Mouse (Mus musculus) G1E (cell line): ENCODE results near the gene Ccdc141. TPM values are rescaled to one million over a fixed set of nuclear protein-coding genes. Genes with fewer than 3 reads are reported as not detected.

ENCODE experiments used
- ATAC-seq: 2 replicates; pipeline ENCODE4 v1.8.0; 2016; ENCODE audit warnings: mild to moderate bottlenecking; ENCODE audit not compliant: insufficient number of reproducible peaks, poor library complexity, low FRiP score, severe bottlenecking; ENCODE audit errors: extremely low read depth
- DNase-seq: peaks from one replicate; pipeline ENCODE4 v3.0.0; 2012; ENCODE audit warnings: low spot score
- H3K27me3 ChIP-seq: 2 replicates; pipeline ENCODE4 v1.6.1; 2012; ENCODE audit warnings: mild to moderate bottlenecking, low read length, inconsistent platforms; ENCODE audit not compliant: insufficient read depth
- H3K36me3 ChIP-seq: replicated peaks from 2 replicates; pipeline ENCODE3; 2012; ENCODE audit warnings: mild to moderate bottlenecking, inconsistent platforms
- H3K4me1 ChIP-seq: 2 replicates; pipeline ENCODE4 v1.6.1; 2012; ENCODE audit warnings: low read depth, low read length, inconsistent platforms, mixed read lengths; ENCODE audit not compliant: insufficient read depth
- H3K4me3 ChIP-seq: 2 replicates; pipeline ENCODE4 v1.5.1; 2012; ENCODE audit warnings: low read depth, mild to moderate bottlenecking, inconsistent platforms, low read length, moderate library complexity, mixed read lengths
- H3K9me3 ChIP-seq: replicated peaks from 2 replicates; pipeline ENCODE4 v1.6.1; 2012; ENCODE audit warnings: inconsistent platforms
- CTCF ChIP-seq: IDR thresholded peaks from 2 replicates; pipeline ENCODE4 v1.5.1; 2012; ENCODE audit warnings: low read depth, low read length, inconsistent platforms, mixed read lengths
- GATA1 ChIP-seq: IDR thresholded peaks from 2 replicates; pipeline ENCODE4 v1.6.1; 2012; ENCODE audit warnings: borderline replicate concordance, low read length, inconsistent platforms, mixed read lengths
- GATA2 ChIP-seq: IDR thresholded peaks from 2 replicates; pipeline ENCODE4 v1.6.1; 2012; ENCODE audit warnings: low read depth, low read length, inconsistent platforms, borderline replicate concordance
- POLR2AphosphoS5 ChIP-seq: IDR thresholded peaks from 2 replicates; pipeline ENCODE4 v1.6.1; 2012; ENCODE audit warnings: low read depth, low read length, inconsistent platforms; ENCODE audit not compliant: insufficient replicate concordance
- TAL1 ChIP-seq: conservative IDR thresholded peaks from 2 replicates; pipeline ENCODE4 v1.6.1; 2012; ENCODE audit warnings: low read depth, low read length, inconsistent platforms, mixed read lengths
- polyA plus RNA-seq: library from polyadenylated mRNA; stranded (reverse); fragments of >175 nt; gene quantifications from 2 replicates; pipeline ENCODE4 v1.2.3, GENCODE M21; 2012
- total RNA-seq, 2 experiments: library from RNA; stranded (forward) in 1 of 2; stranded (reverse) in 1 of 2; fragments of 200-1000 nt in 1 of 2; fragments of >200 nt in 1 of 2; fragmentation: Nextera tagmentation in 1 of 2; gene quantifications; 2 replicates each; pipeline ENCODE4 v1.2.3; 2014 to 2017

Gene Ccdc141
- total and polyA plus RNA-seq, 3 experiments: 0.11 TPM; not detected in 2

DNA sequence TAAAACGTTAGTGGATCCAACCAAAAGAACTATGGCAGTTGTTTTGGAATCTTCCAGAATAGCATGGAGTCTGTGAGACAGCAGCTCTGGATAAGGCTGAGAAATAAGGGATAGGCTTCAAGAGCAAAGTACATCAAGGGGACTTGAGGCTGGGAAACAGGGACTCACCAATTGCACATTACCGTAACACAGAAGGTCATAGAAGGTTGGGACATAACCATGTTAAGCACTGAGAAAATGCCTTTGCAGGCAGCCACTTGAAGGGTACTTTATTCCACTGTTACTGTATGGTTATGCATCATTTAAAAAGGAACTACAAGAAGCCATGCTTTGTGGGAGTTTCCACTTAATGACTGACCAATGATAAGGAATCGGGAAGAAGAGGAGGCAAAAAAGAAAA lies 71.7 kb downstream of the Ccdc141 start:
- no peak for TF ChIP-seq CTCF
- no peak for TF ChIP-seq GATA1
- TF ChIP-seq GATA2: no peak
- no peak for TF ChIP-seq POLR2AphosphoS5
- TF ChIP-seq TAL1: no peak
- Histone ChIP-seq H3K9me3 (peaks cover 19% of the 10 kb centered on the region), H3K27me3 (no peaks in the 10 kb centered on the region), H3K4me3 (no peak overlapping the region), H3K4me1 (no peaks in the 10 kb centered on the region), H3K36me3 (no peaks in the 10 kb centered on the region)
- ATAC-seq: no peak
- DNase-seq: no peak

DNA sequence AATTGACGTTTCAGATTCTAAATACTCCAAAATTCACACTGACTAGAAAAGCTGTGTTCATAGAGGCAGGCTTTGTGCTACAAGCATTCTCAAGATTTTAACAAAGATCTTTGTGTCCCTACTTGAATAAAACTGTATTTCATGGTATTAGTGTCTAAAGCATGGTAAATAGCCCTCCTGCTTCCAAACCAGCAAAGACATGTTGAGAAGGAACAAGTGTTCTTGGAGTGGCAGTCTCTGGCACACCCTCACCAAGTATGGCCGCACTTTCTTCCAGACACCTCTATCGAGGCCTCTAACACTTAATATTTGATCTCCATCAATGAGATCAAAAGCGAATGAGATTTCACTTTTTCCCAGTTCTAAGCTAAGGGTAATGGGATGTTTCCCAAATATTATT lies 78.7 kb downstream of the Ccdc141 start:
- no peak overlapping the region for H3K4me3 ChIP-seq
- ATAC-seq (no peak), DNase-seq (no peak)
- H3K27me3 ChIP-seq: no peaks in the 10 kb centered on the region
- H3K9me3 ChIP-seq: peaks cover 25% of the 10 kb centered on the region
- no peaks in the 10 kb centered on the region for H3K36me3 ChIP-seq
- no peaks in the 10 kb centered on the region for H3K4me1 ChIP-seq
- TF ChIP-seq TAL1: no peak
- TF ChIP-seq GATA1: no peak
- no peak for TF ChIP-seq POLR2AphosphoS5
- TF ChIP-seq CTCF: no peak
- TF ChIP-seq GATA2: no peak

DNA sequence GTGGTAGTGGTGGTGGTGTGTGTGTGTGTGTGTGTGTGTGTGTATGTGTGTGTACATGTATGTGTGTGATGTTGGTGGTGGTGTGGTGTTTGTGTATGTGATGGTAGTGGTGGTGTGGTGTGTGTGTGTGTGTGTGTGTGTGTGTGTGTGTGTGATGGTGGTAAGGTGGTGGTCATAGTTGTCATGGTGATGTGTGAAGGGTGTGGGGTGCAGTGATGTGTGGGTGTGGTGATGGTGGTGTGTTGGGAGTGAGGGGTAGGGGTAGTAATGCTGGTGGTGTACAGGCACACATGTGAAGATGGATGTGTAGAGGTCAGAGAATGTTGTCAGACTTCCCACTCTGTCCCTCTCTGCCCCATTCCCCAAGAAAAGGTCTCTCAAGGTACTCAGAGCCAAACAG lies 85.1 kb downstream of the Ccdc141 start:
- TF ChIP-seq TAL1 (no peak), POLR2AphosphoS5 (no peak), CTCF (no peak), GATA1 (no peak), GATA2 (no peak)
- DNase-seq: no peak

DNA sequence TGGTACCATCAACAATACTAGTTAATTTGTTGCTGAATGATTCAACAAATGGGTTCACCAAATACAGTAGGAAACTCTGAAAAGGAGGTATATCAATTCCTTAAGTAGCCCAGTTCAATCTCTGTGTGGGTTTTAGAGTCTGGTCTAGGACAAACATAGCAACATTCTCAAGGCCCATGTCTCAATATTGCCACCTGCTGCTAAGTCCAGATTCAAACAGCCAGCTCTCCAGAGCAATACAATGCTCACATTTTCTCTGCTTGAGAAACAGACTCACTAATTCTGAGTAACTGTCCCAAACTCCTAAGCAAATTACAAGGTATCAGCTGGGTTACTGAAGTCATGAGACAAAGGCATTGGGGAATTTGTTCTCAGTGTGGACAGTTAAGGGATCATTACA lies 85.8 kb downstream of the Ccdc141 start:
- DNase-seq (no peak), ATAC-seq (no peak)

More for the DNA sequence above, 85.1 kb downstream of the Ccdc141 start:
- ATAC-seq: no peak
- Histone ChIP-seq H3K27me3 (no peaks in the 10 kb centered on the region), H3K36me3 (no peaks in the 10 kb centered on the region), H3K4me3 (no peak overlapping the region), H3K4me1 (no peaks in the 10 kb centered on the region), H3K9me3 (peaks cover 28% of the 10 kb centered on the region)

DNA sequence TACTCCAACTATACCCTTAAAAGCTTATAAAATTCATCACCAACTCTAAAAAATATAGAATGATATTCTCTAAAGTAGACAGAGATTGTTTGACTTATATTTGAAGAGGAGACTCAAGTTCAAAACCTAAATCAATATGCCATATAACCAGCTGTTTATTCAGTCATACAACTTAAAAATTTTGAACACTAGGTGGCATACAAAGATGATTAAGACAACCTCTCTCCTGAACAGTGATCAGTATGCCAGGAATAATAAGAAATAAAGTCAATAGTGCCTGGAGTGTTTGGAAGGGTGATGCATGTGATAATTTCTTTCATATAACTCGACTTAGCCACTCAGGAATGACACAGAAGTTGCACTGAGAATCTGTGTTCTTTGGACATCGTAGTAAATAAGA lies 89.3 kb downstream of the Ccdc141 start:
- DNase-seq: no peak
- TF ChIP-seq TAL1 (no peak), GATA1 (no peak), POLR2AphosphoS5 (no peak), CTCF (no peak), GATA2 (no peak)
- Histone ChIP-seq H3K4me1 (no peaks in the 10 kb centered on the region), H3K9me3 (peaks cover 31% of the 10 kb centered on the region), H3K36me3 (no peaks in the 10 kb centered on the region), H3K4me3 (no peak overlapping the region), H3K27me3 (no peaks in the 10 kb centered on the region)
- no peak for ATAC-seq

More for the DNA sequence above, 85.8 kb downstream of the Ccdc141 start:
- Histone ChIP-seq H3K36me3 (no peaks in the 10 kb centered on the region), H3K27me3 (no peaks in the 10 kb centered on the region), H3K4me1 (no peaks in the 10 kb centered on the region), H3K9me3 (peaks cover 30% of the 10 kb centered on the region), H3K4me3 (no peak overlapping the region)
- TF ChIP-seq TAL1 (no peak), GATA2 (no peak), CTCF (no peak), GATA1 (no peak), POLR2AphosphoS5 (no peak)

DNA sequence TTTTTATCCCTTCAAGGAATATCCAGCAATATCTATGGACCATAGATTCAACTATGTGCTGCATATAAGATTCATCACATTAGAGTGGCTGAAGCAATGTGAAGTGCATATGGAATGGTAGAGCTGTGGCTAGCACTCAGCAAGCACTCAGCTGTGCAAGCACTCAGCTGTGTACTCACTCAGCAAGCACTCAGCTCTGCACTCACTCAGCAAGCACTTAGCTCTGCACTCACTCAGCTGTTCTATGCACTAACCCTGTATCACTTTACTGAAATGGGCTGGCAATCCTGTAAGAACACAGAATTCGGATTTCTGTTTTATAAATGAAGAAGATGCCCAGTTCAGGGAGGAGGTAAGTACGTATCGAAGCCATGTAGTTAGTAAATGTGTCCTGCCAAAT lies 89.8 kb downstream of the Ccdc141 start:
- TF ChIP-seq POLR2AphosphoS5: no peak
- TF ChIP-seq TAL1: no peak
- no peak for TF ChIP-seq CTCF
- no peak for TF ChIP-seq GATA2
- no peak for TF ChIP-seq GATA1
- H3K36me3 ChIP-seq: no peaks in the 10 kb centered on the region
- ATAC-seq: no peak
- H3K4me3 ChIP-seq: no peak overlapping the region
- no peaks in the 10 kb centered on the region for H3K4me1 ChIP-seq
- no peak for DNase-seq
- H3K9me3 ChIP-seq: peaks cover 28% of the 10 kb centered on the region
- H3K27me3 ChIP-seq: no peaks in the 10 kb centered on the region

DNA sequence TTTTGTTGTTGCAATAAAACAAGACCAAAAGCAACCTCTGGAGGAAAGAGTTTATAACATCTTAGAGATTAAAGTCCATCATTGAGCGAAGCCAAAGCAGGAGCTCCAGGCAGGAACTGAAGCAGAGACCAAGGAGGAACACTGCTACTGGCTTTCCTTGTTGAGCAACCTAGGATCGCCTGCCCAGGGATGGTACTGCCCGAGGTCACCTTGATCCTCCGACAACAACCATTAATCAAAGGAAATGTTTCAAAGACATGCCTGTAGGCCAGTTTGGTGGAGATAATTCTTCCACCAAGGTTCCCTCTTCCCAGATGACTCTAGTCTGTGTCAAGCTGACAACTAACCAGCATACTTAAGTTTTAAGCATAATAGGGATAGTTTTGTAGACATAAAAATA lies 91.7 kb downstream of the Ccdc141 start:
- ATAC-seq (no peak), DNase-seq (no peak)
- no peaks in the 10 kb centered on the region for H3K36me3 ChIP-seq
- no peak for TF ChIP-seq CTCF
- no peak for TF ChIP-seq TAL1
- no peak for TF ChIP-seq POLR2AphosphoS5
- no peak for TF ChIP-seq GATA1
- TF ChIP-seq GATA2: no peak
- no peak overlapping the region for H3K4me3 ChIP-seq
- peaks cover 28% of the 10 kb centered on the region for H3K9me3 ChIP-seq
- H3K4me1 ChIP-seq: no peaks in the 10 kb centered on the region
- no peaks in the 10 kb centered on the region for H3K27me3 ChIP-seq
